Mouse (Mus musculus) liver, embryonic 11.5 days (tissue): Measurements from ENCODE around the gene Ccdc13. TPM values are rescaled to one million over a fixed set of nuclear protein-coding genes. Genes with fewer than 3 reads are reported as not detected.

Experiments
- ATAC-seq: fragments of 200-750 bp; cut with Nextera tagmentation; replicated peaks from 2 replicates; pipeline ENCODE4 v1.8.0; 2017; ENCODE audit warnings: moderate number of reproducible peaks, mild to moderate bottlenecking, moderate TSS enrichment, moderate library complexity; ENCODE audit not compliant: low FRiP score
- DNase-seq: peaks from one replicate; pipeline ENCODE4 v3.0.0-alpha.2; 2017; ENCODE audit warnings: low spot score
- H3K27ac ChIP-seq: fragments of 300-500 bp; sonication (generic); 2 replicates; pipeline ENCODE4 v1.5.1; 2014; ENCODE audit warnings: mild to moderate bottlenecking, low read depth, low read length, control low read depth
- H3K27me3 ChIP-seq: fragments of 300-500 bp; sonication (generic); replicated peaks from 2 replicates; pipeline ENCODE4 v1.6.1; 2014; ENCODE audit warnings: low read length, mixed read lengths; ENCODE audit not compliant: control insufficient read depth, insufficient read depth
- H3K36me3 ChIP-seq: fragments of 300-500 bp; sonication (generic); 2 replicates; pipeline ENCODE4 v1.6.1; 2014; ENCODE audit warnings: mild to moderate bottlenecking, low read length, moderate library complexity, mixed read lengths; ENCODE audit not compliant: control insufficient read depth, insufficient read depth
- H3K4me1 ChIP-seq: fragments of 300-500 bp; sonication (generic); replicated peaks from 2 replicates; pipeline ENCODE4 v1.6.1; 2014; ENCODE audit warnings: low read length, mixed read lengths; ENCODE audit not compliant: control insufficient read depth, insufficient read depth
- H3K4me2 ChIP-seq: fragments of 300-500 bp; sonication (generic); 2 replicates; pipeline ENCODE4 v1.6.1; 2014; ENCODE audit warnings: mild to moderate bottlenecking, control low read depth, moderate library complexity
- H3K4me3 ChIP-seq: fragments of 300-500 bp; sonication (generic); 2 replicates; pipeline ENCODE4 v1.5.1; 2014; ENCODE audit warnings: low read depth, low read length, control low read depth
- H3K9ac ChIP-seq: fragments of 300-500 bp; sonication (generic); 2 replicates; pipeline ENCODE4 v1.6.1; 2014; ENCODE audit warnings: low read depth, low read length, control low read depth
- H3K9me3 ChIP-seq: fragments of 300-500 bp; sonication (generic); 2 replicates; pipeline ENCODE4 v1.6.1; 2016; ENCODE audit warnings: low read length, inconsistent platforms, mixed read lengths; ENCODE audit not compliant: control insufficient read depth
- WGBS: fragments of 180-500 bp; shearing (Covaris S2); extraction: QIAGEN DNeasy Blood & Tissue Kit; methylation state at CpG from one replicate; pipeline ENCODE4 v1.1.7; 2014; 5-methylcytosine and 5-hydroxymethylcytosine counted together
- polyA plus RNA-seq: library from polyadenylated mRNA; unstranded; fragments of >200 nt; fragmentation: Nextera tagmentation; extraction: Ambion mirVana; gene quantifications from 2 replicates; pipeline ENCODE4 v1.2.1, GENCODE M21; 2014

Gene Ccdc13
- polyA plus RNA-seq, 1 experiment from 2014 or later, result 0.49 TPM

DNA sequence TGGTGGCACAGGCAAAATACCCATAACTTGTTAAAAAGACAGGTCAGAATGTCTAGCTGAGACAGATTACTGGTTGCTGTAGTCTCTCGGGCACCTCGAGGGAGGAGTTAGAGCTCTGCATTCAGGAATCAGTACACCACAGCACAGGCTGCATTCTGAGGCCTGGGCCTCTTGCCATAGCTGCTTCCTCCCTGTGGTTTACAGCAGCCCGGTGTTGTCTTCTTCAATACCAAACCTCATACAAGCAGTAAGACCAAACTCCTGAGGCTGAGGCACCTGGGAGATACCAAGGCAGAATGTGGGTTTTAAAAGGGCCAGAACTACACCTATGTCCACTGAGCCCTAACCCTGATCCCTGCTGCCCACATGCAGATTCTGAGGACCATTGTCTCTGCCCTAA, 81.8 kb downstream of the Ccdc13 start:
- no peaks in the 10 kb centered on the region for H3K9me3 ChIP-seq
- H3K36me3 ChIP-seq, result peaks cover 27% of the 10 kb centered on the region
- no peak overlapping the region for H3K27ac ChIP-seq
- ATAC-seq, result no peak
- H3K4me3 ChIP-seq, result no peak overlapping the region
- H3K27me3 ChIP-seq, result peaks cover 32% of the 10 kb centered on the region
- no peak overlapping the region for H3K4me2 ChIP-seq
- DNase-seq, result no peak
- 37% methylated on average over 3 of the region's 3 CpGs for WGBS
- H3K4me1 ChIP-seq, result peaks cover 12% of the 10 kb centered on the region
- H3K9ac ChIP-seq, result no peak overlapping the region

GRCm38 (mm10) chr9:121756785-121757184, 82.5 kb downstream of the Ccdc13 start:
- Histone ChIP-seq H3K9me3 (no peaks in the 10 kb centered on the region), H3K27ac (no peak overlapping the region), H3K27me3 (peaks cover 32% of the 10 kb centered on the region), H3K4me3 (no peak overlapping the region), H3K4me2 (no peak overlapping the region), H3K36me3 (peaks cover 32% of the 10 kb centered on the region), H3K9ac (no peak overlapping the region), H3K4me1 (peaks cover 12% of the 10 kb centered on the region)
- WGBS, result 84% methylated on average over 3 of the region's 3 CpGs
- no peak for DNase-seq
- no peak for ATAC-seq

- peaks cover 48% of the 10 kb centered on the region for H3K36me3 ChIP-seq
- no peak overlapping the region for H3K9ac ChIP-seq
- H3K9me3 ChIP-seq, result no peaks in the 10 kb centered on the region
- WGBS, result 91% methylated on average over 3 of the region's 3 CpGs
- H3K4me2 ChIP-seq, result no peak overlapping the region
- peak; percentile 22 for DNase-seq
- ATAC-seq, result no peak
- no peak overlapping the region for H3K27ac ChIP-seq
- H3K27me3 ChIP-seq, result peaks cover 11% of the 10 kb centered on the region
- H3K4me1 ChIP-seq, result peaks cover 5% of the 10 kb centered on the region; the same call in 1 of the 2 replicates
- H3K4me3 ChIP-seq, result no peak overlapping the region
Measured at GRCm38 (mm10) chr9:121754624-121755023, 84.6 kb downstream of the Ccdc13 start.

DNA sequence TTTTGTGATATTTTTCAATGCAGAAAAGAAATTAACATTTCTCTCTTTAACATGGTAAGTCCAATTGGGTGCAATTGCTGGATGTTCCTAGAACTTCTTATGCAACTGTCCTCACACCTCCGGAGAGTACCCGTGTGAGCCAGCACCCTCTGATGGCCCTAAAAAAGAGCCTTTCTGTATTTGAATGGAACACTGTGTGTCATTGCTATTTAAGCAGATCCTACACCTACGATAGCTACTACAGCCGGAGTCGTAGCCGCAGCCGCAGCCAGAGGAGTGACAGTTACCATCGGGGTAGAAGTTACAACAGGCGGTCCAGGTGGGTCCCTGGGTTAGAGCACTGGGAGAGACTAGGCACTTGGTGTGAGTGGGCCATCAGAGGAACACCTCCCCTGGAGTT, 86.5 kb downstream of the Ccdc13 start:
- H3K36me3 ChIP-seq, result peaks cover 66% of the 10 kb centered on the region
- H3K27me3 ChIP-seq, result no peaks in the 10 kb centered on the region
- ATAC-seq (no peak), DNase-seq (peak; percentile 27)
- no peak overlapping the region for H3K27ac ChIP-seq
- no peak overlapping the region for H3K4me2 ChIP-seq
- H3K4me3 ChIP-seq, result no peak overlapping the region
- no peak overlapping the region for H3K9ac ChIP-seq
- H3K9me3 ChIP-seq, result no peaks in the 10 kb centered on the region
- H3K4me1 ChIP-seq, result no peaks in the 10 kb centered on the region
- WGBS, result 94% methylated on average over 9 of the region's 9 CpGs

Other genes with a start within 250 kb of the Ccdc13 start
- not detected in 2 replicates for gene Lyzl4, start 197.4 kb downstream of the Ccdc13 start, polyA plus RNA-seq
- gene Vipr1, start 196.7 kb downstream of the Ccdc13 start, polyA plus RNA-seq, result 0.25 and 0.77 TPM in 2 replicates
- gene Sec22c, start 134.0 kb downstream of the Ccdc13 start, polyA plus RNA-seq, result 4.7 and 5.5 TPM in 2 replicates
- gene Ss18l2, start 129.1 kb downstream of the Ccdc13 start, polyA plus RNA-seq, result 103 and 118 TPM in 2 replicates
- gene Nktr, start 120.3 kb downstream of the Ccdc13 start, polyA plus RNA-seq, result 47.3 and 48.2 TPM in 2 replicates
- 4.0 and 4.4 TPM in 2 replicates for gene Zfp651, start 80.1 kb downstream of the Ccdc13 start, polyA plus RNA-seq
- not detected in 2 replicates for gene Klhl40, start 61.9 kb downstream of the Ccdc13 start, polyA plus RNA-seq
- not detected in 2 replicates for gene Hhatl, start 47.0 kb downstream of the Ccdc13 start, polyA plus RNA-seq
- gene Higd1a, start 18.9 kb upstream of the Ccdc13 start, polyA plus RNA-seq, result 205 and 214 TPM in 2 replicates
- gene Ackr2, start 58.9 kb upstream of the Ccdc13 start, polyA plus RNA-seq, result 0.19 and 0.21 TPM in 2 replicates
- gene Cyp8b1, start 76.8 kb upstream of the Ccdc13 start, polyA plus RNA-seq, result not detected in 2 replicates
- gene Fam198a, start 111.5 kb upstream of the Ccdc13 start, polyA plus RNA-seq, result 0.18 and 0.21 TPM in 2 replicates
- 5.1 and 6.1 TPM in 2 replicates for gene Pomgnt2, start 157.6 kb upstream of the Ccdc13 start, polyA plus RNA-seq